Mouse (Mus musculus): Measurements from ENCODE around the gene Clybl.
A peak's percentile ranks its signal among the peaks of the same experiment; 100 is the strongest.

Gene Clybl

GRCm38 (mm10) chr14:122196851-122197250 lies 15.3 kb downstream of the Clybl start:
- DNase-seq (ENCODE audit: low read depth): no peak

GRCm38 (mm10) chr14:122200247-122200885 lies 18.9 kb downstream of the Clybl start:
- no peak for DNase-seq (ENCODE audit: low read depth)

- DNase-seq (ENCODE audit: low read depth): no peak
Observed at GRCm38 (mm10) chr14:122209177-122209576, 27.7 kb downstream of the Clybl start.

GRCm38 (mm10) chr14:122213590-122213989 lies 32.1 kb downstream of the Clybl start:
- no peak for DNase-seq (ENCODE audit: low read depth)

GRCm38 (mm10) chr14:122214126-122214525 lies 32.6 kb downstream of the Clybl start:
- DNase-seq (ENCODE audit: low read depth): no peak

- no peak for DNase-seq (ENCODE audit: low read depth)
Observed at GRCm38 (mm10) chr14:122217221-122217620, 35.7 kb downstream of the Clybl start.

GRCm38 (mm10) chr14:122222934-122223374 lies 41.5 kb downstream of the Clybl start:
- DNase-seq (ENCODE audit: low read depth): no peak

GRCm38 (mm10) chr14:122223461-122224102 lies 42.1 kb downstream of the Clybl start:
- peak; percentile 59 for DNase-seq (ENCODE audit: low read depth)

GRCm38 (mm10) chr14:122224103-122224494 lies 42.6 kb downstream of the Clybl start:
- no peak for DNase-seq (ENCODE audit: low read depth)

GRCm38 (mm10) chr14:122224501-122224928 lies 43.0 kb downstream of the Clybl start:
- DNase-seq (ENCODE audit: low read depth): no peak

- no peak for DNase-seq (ENCODE audit: low read depth)
Observed at GRCm38 (mm10) chr14:122225479-122226132, 44.1 kb downstream of the Clybl start.

- DNase-seq (ENCODE audit: low read depth): no peak
Observed at GRCm38 (mm10) chr14:122226133-122226515, 44.6 kb downstream of the Clybl start.

- no peak for DNase-seq (ENCODE audit: low read depth)
Observed at GRCm38 (mm10) chr14:122226666-122227453, 45.4 kb downstream of the Clybl start.

GRCm38 (mm10) chr14:122227454-122227951 lies 46.0 kb downstream of the Clybl start:
- DNase-seq (ENCODE audit: low read depth): no peak

GRCm38 (mm10) chr14:122228816-122229551 lies 47.5 kb downstream of the Clybl start:
- DNase-seq (ENCODE audit: low read depth): no peak

GRCm38 (mm10) chr14:122229988-122230387 lies 48.5 kb downstream of the Clybl start:
- DNase-seq (ENCODE audit: low read depth): no peak

- DNase-seq (ENCODE audit: low read depth): no peak
Observed at GRCm38 (mm10) chr14:122230621-122231025, 49.1 kb downstream of the Clybl start.

- DNase-seq (ENCODE audit: low read depth): no peak
Observed at GRCm38 (mm10) chr14:122231073-122231472, 49.6 kb downstream of the Clybl start.

GRCm38 (mm10) chr14:122233212-122233714 lies 51.8 kb downstream of the Clybl start:
- no peak for DNase-seq (ENCODE audit: low read depth)

GRCm38 (mm10) chr14:122243874-122244273 lies 62.4 kb downstream of the Clybl start:
- DNase-seq (ENCODE audit: low read depth): no peak

Data from c-Kit-positive CD71-negative TER-119-negative erythroid progenitor cells, embryonic 14.5 days (primary cell).